Mouse (Mus musculus) layer of hippocampus, adult 11-12 months (tissue): ENCODE results near the gene Cenpx.
A peak's percentile ranks its signal among the peaks of the same experiment; 100 is the strongest.

ENCODE experiments used
- DNase-seq: peaks from one replicate; pipeline ENCODE4 v3.0.0; 2022; ENCODE audit warnings: low spot score

Cenpx gene

GRCm38 (mm10) chr11:120723509-120723908 lies 10.0 kb upstream of the Cenpx start:
- no peak for DNase-seq

GRCm38 (mm10) chr11:120722761-120723382 lies 9.3 kb upstream of the Cenpx start:
- no peak for DNase-seq

- no peak for DNase-seq
Observed at GRCm38 (mm10) chr11:120722067-120722630, 8.6 kb upstream of the Cenpx start.

GRCm38 (mm10) chr11:120721124-120722066 lies 7.9 kb upstream of the Cenpx start, which contains the start of gene Rac3:
Rac3 (plus strand) TSS chr11:120721470.
- peak; percentile 62 for DNase-seq

- peak; percentile 87 for DNase-seq
Observed at GRCm38 (mm10) chr11:120720450-120720849, 6.9 kb upstream of the Cenpx start.

GRCm38 (mm10) chr11:120719841-120720376 lies 6.4 kb upstream of the Cenpx start:
- no peak for DNase-seq

- DNase-seq = no peak
Observed at GRCm38 (mm10) chr11:120719242-120719641, 5.7 kb upstream of the Cenpx start.

GRCm38 (mm10) chr11:120715131-120715530 lies 1.6 kb upstream of the Cenpx start:
- DNase-seq = no peak

- no peak for DNase-seq
Observed at GRCm38 (mm10) chr11:120714546-120714945, 1.0 kb upstream of the Cenpx start.

- peak; percentile 66 for DNase-seq
Observed at GRCm38 (mm10) chr11:120712771-120713568, 568 bp downstream of the Cenpx start.

GRCm38 (mm10) chr11:120711980-120712604 lies 1.4 kb downstream of the Cenpx start:
- DNase-seq = no peak

GRCm38 (mm10) chr11:120710672-120711071 lies 2.9 kb downstream of the Cenpx start:
- DNase-seq = no peak

- DNase-seq = no peak
Observed at GRCm38 (mm10) chr11:120709551-120709950, 4.0 kb downstream of the Cenpx start.

- DNase-seq = no peak
Observed at GRCm38 (mm10) chr11:120707969-120708368, 5.6 kb downstream of the Cenpx start.

GRCm38 (mm10) chr11:120707225-120707624 lies 6.3 kb downstream of the Cenpx start:
- no peak for DNase-seq

- no peak for DNase-seq
Observed at GRCm38 (mm10) chr11:120706120-120706519, 7.4 kb downstream of the Cenpx start.

GRCm38 (mm10) chr11:120704486-120705325 lies 8.8 kb downstream of the Cenpx start:
- no peak for DNase-seq

GRCm38 (mm10) chr11:120703696-120704454 lies 9.7 kb downstream of the Cenpx start:
- no peak for DNase-seq

GRCm38 (mm10) chr11:120697741-120698140 lies 15.8 kb downstream of the Cenpx start:
- DNase-seq = no peak

GRCm38 (mm10) chr11:120696568-120696967 lies 17.0 kb downstream of the Cenpx start:
- no peak for DNase-seq
